Mouse (Mus musculus) heart, embryonic 14.5 days (tissue): ENCODE results near the gene Synrg. TPM values are rescaled to one million over a fixed set of nuclear protein-coding genes. Genes with fewer than 3 reads are reported as not detected.

ENCODE experiments used
- ATAC-seq: fragments of 200-750 bp; cut with Nextera tagmentation; 2 replicates; pipeline ENCODE4 v1.8.0; 2017; ENCODE audit warnings: low read depth, moderate TSS enrichment; ENCODE audit not compliant: insufficient number of reproducible peaks, insufficient read depth, low FRiP score
- H3K27ac ChIP-seq, 2 experiments: fragments of 200-500 bp in 1 of 2; fragments of 300-500 bp in 1 of 2; sonication (generic) in 1 of 2; replicated peaks in 1 of 2; 2 replicates each; pipeline ENCODE4 v1.5.1; 2012 to 2014; ENCODE audit warnings: low read depth in 2 of 2, low read length in 2 of 2, control low read depth in 1 of 2, mild to moderate bottlenecking in 1 of 2, mixed read lengths in 1 of 2; ENCODE audit not compliant: control insufficient read depth in 1 of 2, insufficient read depth in 1 of 2
- H3K27me3 ChIP-seq: fragments of 300-500 bp; sonication (generic); 2 replicates; pipeline ENCODE4 v1.6.1; 2014; ENCODE audit warnings: mild to moderate bottlenecking, low read length, control low read depth; ENCODE audit not compliant: control insufficient read depth, insufficient read depth
- H3K36me3 ChIP-seq: fragments of 300-500 bp; sonication (generic); 2 replicates; pipeline ENCODE4 v1.6.1; 2014; ENCODE audit warnings: mild to moderate bottlenecking, control low read depth, low read length, mixed read lengths; ENCODE audit not compliant: control insufficient read depth, insufficient read depth
- H3K4me1 ChIP-seq, 2 experiments: fragments of 200-500 bp in 1 of 2; fragments of 300-500 bp in 1 of 2; sonication (generic) in 1 of 2; 2 replicates each; pipeline ENCODE4 v1.6.1; 2012 to 2014; ENCODE audit warnings: low read length in 2 of 2, control low read depth in 1 of 2, mixed read lengths in 1 of 2; ENCODE audit not compliant: control insufficient read depth in 2 of 2, insufficient read depth in 2 of 2
- H3K4me2 ChIP-seq: fragments of 300-500 bp; sonication (generic); 2 replicates; pipeline ENCODE4 v1.6.1; 2014; ENCODE audit warnings: mild to moderate bottlenecking, low read length
- H3K4me3 ChIP-seq, 2 experiments: fragments of 200-500 bp in 1 of 2; fragments of 300-500 bp in 1 of 2; sonication (generic) in 1 of 2; 2 replicates each; pipeline ENCODE4 v1.5.1; 2012 to 2014; ENCODE audit warnings: low read length in 2 of 2, mild to moderate bottlenecking in 2 of 2, control low read depth in 1 of 2, low read depth in 1 of 2, moderate library complexity in 1 of 2; ENCODE audit not compliant: control insufficient read depth in 1 of 2, insufficient read depth in 1 of 2
- H3K9ac ChIP-seq: fragments of 300-500 bp; sonication (generic); 2 replicates; pipeline ENCODE4 v1.6.1; 2014; ENCODE audit warnings: mild to moderate bottlenecking, low read length
- H3K9me3 ChIP-seq: fragments of 300-500 bp; sonication (generic); 2 replicates; pipeline ENCODE4 v1.6.1; 2016; ENCODE audit warnings: low read length, control low read depth; ENCODE audit not compliant: control insufficient read depth
- WGBS: fragments of 180-500 bp; shearing (Covaris S2); extraction: QIAGEN DNeasy Blood & Tissue Kit; methylation state at CpG from one replicate; pipeline ENCODE4 v1.1.7; 2014; 5-methylcytosine and 5-hydroxymethylcytosine counted together
- polyA plus RNA-seq: library from polyadenylated mRNA; unstranded; fragments of >200 nt; fragmentation: Nextera tagmentation; extraction: Ambion mirVana; gene quantifications from 2 replicates; pipeline ENCODE4 v1.2.1, GENCODE M21; 2014

Synrg gene
- polyA plus RNA-seq, result 8.0 and 10.8 TPM in 2 replicates

GRCm38 (mm10) chr11:83963991-83964921 lies at the start of gene Synrg:
Gene Synrg (plus strand): TSS chr11:83964428.
- peaks cover 35% of the 10 kb centered on the region for H3K36me3 ChIP-seq
- 1% methylated on average over 76 of the region's 76 CpGs for WGBS
- H3K4me3 ChIP-seq, result peak within 1 kb of the TSS; percentile 61 to 86
- peak within 1 kb of the TSS; percentile 76 for H3K4me2 ChIP-seq
- no peaks in the 10 kb centered on the region for H3K9me3 ChIP-seq
- H3K4me1 ChIP-seq, result peaks cover 0 to 7% of the 10 kb centered on the region in 2 experiments; a peak in 1 of 4 replicates
- H3K9ac ChIP-seq, result peak within 1 kb of the TSS; percentile 83
- H3K27ac ChIP-seq, result peak within 1 kb of the TSS; percentile 63 to 72
- ATAC-seq, result peak; percentile 90
- no peaks in the 10 kb centered on the region for H3K27me3 ChIP-seq

GRCm38 (mm10) chr11:83914501-83914900 lies 49.7 kb upstream of the Synrg start:
- Histone ChIP-seq H3K4me1 (no peaks in the 10 kb centered on the region), H3K27me3 (no peaks in the 10 kb centered on the region), H3K36me3 (no peaks in the 10 kb centered on the region), H3K4me3 (no peak overlapping the region), H3K9ac (no peak overlapping the region), H3K4me2 (no peak overlapping the region), H3K9me3 (no peaks in the 10 kb centered on the region), H3K27ac (no peak overlapping the region)
- ATAC-seq, result no peak
- 41% methylated on average over 4 of the region's 4 CpGs for WGBS

- ATAC-seq, result no peak
- no peak overlapping the region for H3K9ac ChIP-seq
- no peak overlapping the region for H3K4me2 ChIP-seq
- no peaks in the 10 kb centered on the region for H3K9me3 ChIP-seq
- no peak overlapping the region for H3K4me3 ChIP-seq
- 60% methylated on average over 2 of the region's 2 CpGs for WGBS
- H3K27me3 ChIP-seq, result no peaks in the 10 kb centered on the region
- H3K4me1 ChIP-seq, result no peaks in the 10 kb centered on the region
- no peak overlapping the region for H3K27ac ChIP-seq
- H3K36me3 ChIP-seq, result no peaks in the 10 kb centered on the region
These were observed 41.6 kb upstream of the Synrg start for GRCm38 (mm10) chr11:83922600-83922999.

GRCm38 (mm10) chr11:83927097-83927496 lies 37.1 kb upstream of the Synrg start:
- Histone ChIP-seq H3K4me1 (no peaks in the 10 kb centered on the region), H3K9ac (no peak overlapping the region), H3K9me3 (no peaks in the 10 kb centered on the region), H3K4me2 (no peak overlapping the region), H3K27me3 (peaks cover 3% of the 10 kb centered on the region; the same call in 1 of the 2 replicates), H3K36me3 (no peaks in the 10 kb centered on the region), H3K27ac (no peak overlapping the region), H3K4me3 (no peak overlapping the region)
- no peak for ATAC-seq
- 57% methylated on average over 3 of the region's 3 CpGs for WGBS

GRCm38 (mm10) chr11:83932506-83933106 lies 31.6 kb upstream of the Synrg start:
- no peaks in the 10 kb centered on the region for H3K36me3 ChIP-seq
- no peak overlapping the region for H3K4me2 ChIP-seq
- H3K27me3 ChIP-seq, result peaks cover 8% of the 10 kb centered on the region
- WGBS, result 71% methylated on average over 10 of the region's 10 CpGs
- no peak overlapping the region for H3K9ac ChIP-seq
- no peak for ATAC-seq
- H3K4me3 ChIP-seq, result no peak overlapping the region
- no peaks in the 10 kb centered on the region; a peak in 1 of 4 replicates for H3K4me1 ChIP-seq
- H3K9me3 ChIP-seq, result no peaks in the 10 kb centered on the region
- no peak overlapping the region for H3K27ac ChIP-seq

GRCm38 (mm10) chr11:83933376-83933775 lies 30.9 kb upstream of the Synrg start:
- Histone ChIP-seq H3K4me1 (no peaks in the 10 kb centered on the region; a peak in 1 of 4 replicates), H3K4me2 (no peak overlapping the region), H3K36me3 (no peaks in the 10 kb centered on the region), H3K27ac (no peak overlapping the region), H3K27me3 (peaks cover 8% of the 10 kb centered on the region), H3K9me3 (no peaks in the 10 kb centered on the region), H3K4me3 (no peak overlapping the region), H3K9ac (no peak overlapping the region)
- ATAC-seq, result no peak
- 73% methylated on average over 4 of the region's 4 CpGs for WGBS

GRCm38 (mm10) chr11:83935986-83936665 lies 28.1 kb upstream of the Synrg start:
- no peak for ATAC-seq
- WGBS, result 19% methylated on average over 7 of the region's 7 CpGs
- no peaks in the 10 kb centered on the region for H3K36me3 ChIP-seq
- no peak overlapping the region for H3K4me2 ChIP-seq
- no peaks in the 10 kb centered on the region; a peak in 1 of 4 replicates for H3K4me1 ChIP-seq
- H3K9ac ChIP-seq, result no peak overlapping the region
- H3K27ac ChIP-seq, result no peak overlapping the region
- H3K9me3 ChIP-seq, result no peaks in the 10 kb centered on the region
- H3K27me3 ChIP-seq, result peaks cover 19% of the 10 kb centered on the region
- H3K4me3 ChIP-seq, result no peak overlapping the region
